Mouse (Mus musculus): ENCODE results near the gene 1700011L22Rik. TPM values are rescaled to one million over a fixed set of nuclear protein-coding genes. Genes with fewer than 3 reads are reported as not detected.
A peak's percentile ranks its signal among the peaks of the same experiment; 100 is the strongest.

1700011L22Rik gene
- polyA plus RNA-seq, 1 experiment from 2014 or later, result not detected

DNA sequence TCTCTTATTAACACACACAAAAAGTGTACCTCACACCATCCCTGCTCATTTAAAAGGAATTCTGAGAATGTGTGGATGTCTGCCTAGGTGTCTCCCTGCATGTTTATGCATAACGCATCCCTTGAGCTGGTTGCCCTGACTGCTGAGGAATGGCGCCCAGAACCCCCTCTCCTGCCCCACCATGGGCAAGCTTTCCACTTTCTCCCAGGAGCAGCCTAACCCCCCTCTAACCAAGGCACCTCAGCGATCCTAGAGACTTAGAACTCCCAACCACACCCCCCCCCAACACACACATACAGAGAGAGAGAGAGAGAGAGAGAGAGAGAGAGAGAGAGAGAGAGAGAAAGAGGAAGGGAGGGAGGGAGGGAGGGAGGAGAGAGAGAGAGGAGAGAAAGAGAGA lies 40.2 kb downstream of the 1700011L22Rik start:
- no peaks in the 10 kb centered on the region for H3K36me3 ChIP-seq (ENCODE audit: control insufficient read depth, insufficient read depth, low read length)
- no peak overlapping the region for H3K27ac ChIP-seq (ENCODE audit: low read depth, low read length)
- no peak overlapping the region for H3K4me3 ChIP-seq (ENCODE audit: low read depth, low read length)
- no peaks in the 10 kb centered on the region for H3K9me3 ChIP-seq (replicated peaks; ENCODE audit: control insufficient read depth, low read length)
- H3K9ac ChIP-seq (ENCODE audit: low read length), result no peak overlapping the region
- ATAC-seq, result no peak
- 48% methylated on average over 3 of the region's 3 CpGs for WGBS
- H3K4me1 ChIP-seq (ENCODE audit: control insufficient read depth, insufficient read depth, low read length), result peaks cover 26% of the 10 kb centered on the region
- no peak overlapping the region for H3K4me2 ChIP-seq (ENCODE audit: low read length)
- DNase-seq (ENCODE audit: low spot score), result no peak
- H3K27me3 ChIP-seq (replicated peaks; ENCODE audit: control insufficient read depth, insufficient read depth, low read length), result no peaks in the 10 kb centered on the region

DNA sequence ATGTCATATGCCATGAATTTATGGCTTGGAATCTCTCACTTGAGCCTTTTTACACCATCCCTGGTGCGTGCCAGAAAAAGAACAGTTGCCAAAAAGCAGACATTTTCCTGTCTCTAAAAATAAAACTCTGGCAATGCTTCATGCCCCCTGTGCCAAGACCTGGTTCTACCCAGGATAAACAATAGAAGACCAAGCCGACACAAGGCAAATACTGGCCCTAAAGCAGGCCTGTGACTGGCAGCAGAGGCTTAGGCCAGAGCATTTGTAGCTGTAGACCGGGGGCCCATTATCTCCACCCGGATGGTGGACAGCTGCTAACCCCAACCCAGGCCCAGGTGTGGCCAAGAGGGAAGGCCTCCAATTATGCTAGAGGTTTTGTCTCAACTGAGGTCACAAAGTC lies 41.5 kb downstream of the 1700011L22Rik start:
- H3K9me3 ChIP-seq (replicated peaks; ENCODE audit: control insufficient read depth, low read length), result no peaks in the 10 kb centered on the region
- DNase-seq (ENCODE audit: low spot score), result peak; percentile 56
- 64% methylated on average over 4 of the region's 4 CpGs for WGBS
- no peak overlapping the region; the same call in 1 of the 2 replicates for H3K27ac ChIP-seq (ENCODE audit: low read depth, low read length)
- H3K36me3 ChIP-seq (ENCODE audit: control insufficient read depth, insufficient read depth, low read length), result no peaks in the 10 kb centered on the region
- no peak overlapping the region for H3K4me2 ChIP-seq (ENCODE audit: low read length)
- H3K27me3 ChIP-seq (replicated peaks; ENCODE audit: control insufficient read depth, insufficient read depth, low read length), result no peaks in the 10 kb centered on the region
- H3K9ac ChIP-seq (ENCODE audit: low read length), result no peak overlapping the region
- H3K4me1 ChIP-seq (ENCODE audit: control insufficient read depth, insufficient read depth, low read length), result peaks cover 26% of the 10 kb centered on the region
- H3K4me3 ChIP-seq (ENCODE audit: low read depth, low read length), result no peak overlapping the region
- no peak for ATAC-seq

DNA sequence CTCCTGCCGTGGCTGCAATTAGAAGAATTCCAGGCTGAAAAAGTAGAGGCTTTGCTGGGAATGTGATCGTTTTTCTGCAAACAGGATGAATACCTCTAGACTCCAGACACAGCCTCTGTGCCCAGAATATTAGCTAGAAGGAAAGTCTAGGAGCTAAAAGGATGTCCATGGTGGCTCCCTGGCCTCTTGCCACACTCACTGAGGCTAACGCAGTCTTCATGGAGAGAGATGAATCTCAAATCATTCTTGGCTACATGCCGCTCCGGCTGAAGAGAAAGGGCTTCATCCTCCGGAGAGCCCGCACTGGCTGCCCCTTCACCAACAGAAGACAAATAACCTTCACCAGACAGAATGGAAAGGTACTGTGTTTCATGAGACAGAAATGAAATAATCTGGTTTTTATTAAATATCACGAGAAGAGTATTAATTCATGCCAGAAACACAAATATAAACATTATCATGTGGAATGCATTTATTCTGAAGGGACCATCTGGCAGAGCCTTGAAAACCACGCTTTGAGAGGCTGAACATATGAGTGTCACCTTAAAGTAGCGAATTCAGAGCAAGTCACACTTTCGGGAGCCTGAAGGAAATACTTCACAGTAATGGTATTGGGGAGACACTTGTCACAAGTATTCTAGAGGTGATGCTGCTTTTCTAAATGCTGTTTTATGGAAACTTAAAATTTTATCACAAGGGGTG lies 46.8 kb downstream of the 1700011L22Rik start:
- Histone ChIP-seq H3K36me3 (ENCODE audit: control insufficient read depth, insufficient read depth, low read length) (no peaks in the 10 kb centered on the region), H3K4me3 (ENCODE audit: low read depth, low read length) (no peak overlapping the region), H3K4me1 (ENCODE audit: control insufficient read depth, insufficient read depth, low read length) (peaks cover 3% of the 10 kb centered on the region; the same call in 1 of the 2 replicates), H3K4me2 (ENCODE audit: low read length) (no peak overlapping the region), H3K9me3 (replicated peaks; ENCODE audit: control insufficient read depth, low read length) (no peaks in the 10 kb centered on the region), H3K9ac (ENCODE audit: low read length) (no peak overlapping the region), H3K27me3 (replicated peaks; ENCODE audit: control insufficient read depth, insufficient read depth, low read length) (no peaks in the 10 kb centered on the region), H3K27ac (ENCODE audit: low read depth, low read length) (no peak overlapping the region)
- peak; percentile 48 for DNase-seq (ENCODE audit: low spot score)
- WGBS, result 62% methylated on average over 11 of the region's 11 CpGs
- ATAC-seq, result peak; percentile 45; the same call in 1 of the 2 replicates

DNA sequence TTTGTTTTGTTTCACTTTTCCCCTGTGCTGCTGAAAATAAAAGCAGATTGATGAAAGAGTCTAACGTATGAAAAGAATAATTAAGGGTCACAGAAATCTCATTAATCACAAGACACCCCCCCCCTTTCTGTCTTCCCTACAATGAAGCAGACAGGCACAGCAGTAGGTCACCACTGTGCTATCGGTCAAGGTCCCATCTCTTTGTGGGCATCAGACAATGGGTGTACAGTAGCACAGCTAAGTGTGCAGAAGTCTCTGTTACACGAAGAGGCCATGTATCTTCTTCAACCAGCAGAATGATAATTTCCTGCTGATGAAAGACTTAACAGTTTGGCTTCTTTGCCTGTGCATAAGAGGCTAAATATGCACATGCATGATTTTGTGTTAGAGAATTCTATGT lies 49.7 kb downstream of the 1700011L22Rik start:
- no peak overlapping the region for H3K4me2 ChIP-seq (ENCODE audit: low read length)
- H3K4me3 ChIP-seq (ENCODE audit: low read depth, low read length), result no peak overlapping the region
- no peaks in the 10 kb centered on the region for H3K27me3 ChIP-seq (replicated peaks; ENCODE audit: control insufficient read depth, insufficient read depth, low read length)
- H3K27ac ChIP-seq (ENCODE audit: low read depth, low read length), result no peak overlapping the region
- WGBS, result 45% methylated on average over 3 of the region's 3 CpGs
- ATAC-seq (no peak), DNase-seq (ENCODE audit: low spot score) (no peak)
- no peaks in the 10 kb centered on the region for H3K36me3 ChIP-seq (ENCODE audit: control insufficient read depth, insufficient read depth, low read length)
- no peak overlapping the region for H3K9ac ChIP-seq (ENCODE audit: low read length)
- H3K4me1 ChIP-seq (ENCODE audit: control insufficient read depth, insufficient read depth, low read length), result 0 out of 2 replicates have a peak, but pooled peaks cover 2% of the 10 kb centered on the region
- H3K9me3 ChIP-seq (replicated peaks; ENCODE audit: control insufficient read depth, low read length), result no peaks in the 10 kb centered on the region

DNA sequence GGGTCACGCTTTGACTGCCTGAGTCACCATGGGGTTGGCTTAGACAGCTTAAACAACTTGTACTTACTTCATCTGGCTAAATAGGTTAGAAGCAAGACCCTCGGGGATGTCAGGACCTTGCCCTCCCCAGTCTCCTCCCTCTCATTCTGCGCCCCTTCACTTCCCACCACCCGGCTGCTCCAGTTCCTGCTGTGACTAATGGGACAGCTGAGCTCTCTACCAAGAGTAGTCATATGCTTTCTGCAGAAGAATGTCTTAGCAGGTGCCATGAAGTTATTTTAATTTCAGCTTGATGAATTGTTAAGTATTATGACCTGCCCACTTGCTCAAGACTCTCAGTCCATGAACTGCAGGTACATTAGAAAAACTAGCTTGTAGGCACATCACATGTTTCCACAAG lies 51.9 kb downstream of the 1700011L22Rik start:
- H3K27ac ChIP-seq (ENCODE audit: low read depth, low read length), result no peak overlapping the region
- H3K4me2 ChIP-seq (ENCODE audit: low read length), result no peak overlapping the region
- no peak for ATAC-seq
- H3K27me3 ChIP-seq (replicated peaks; ENCODE audit: control insufficient read depth, insufficient read depth, low read length), result no peaks in the 10 kb centered on the region
- DNase-seq (ENCODE audit: low spot score), result no peak
- H3K4me3 ChIP-seq (ENCODE audit: low read depth, low read length), result no peak overlapping the region
- 85% methylated on average over 4 of the region's 4 CpGs for WGBS
- H3K4me1 ChIP-seq (ENCODE audit: control insufficient read depth, insufficient read depth, low read length), result 0 out of 2 replicates have a peak, but pooled peaks cover 2% of the 10 kb centered on the region
- H3K36me3 ChIP-seq (ENCODE audit: control insufficient read depth, insufficient read depth, low read length), result peaks cover 4% of the 10 kb centered on the region; the same call in 1 of the 2 replicates
- H3K9ac ChIP-seq (ENCODE audit: low read length), result no peak overlapping the region
- H3K9me3 ChIP-seq (replicated peaks; ENCODE audit: control insufficient read depth, low read length), result no peaks in the 10 kb centered on the region

DNA sequence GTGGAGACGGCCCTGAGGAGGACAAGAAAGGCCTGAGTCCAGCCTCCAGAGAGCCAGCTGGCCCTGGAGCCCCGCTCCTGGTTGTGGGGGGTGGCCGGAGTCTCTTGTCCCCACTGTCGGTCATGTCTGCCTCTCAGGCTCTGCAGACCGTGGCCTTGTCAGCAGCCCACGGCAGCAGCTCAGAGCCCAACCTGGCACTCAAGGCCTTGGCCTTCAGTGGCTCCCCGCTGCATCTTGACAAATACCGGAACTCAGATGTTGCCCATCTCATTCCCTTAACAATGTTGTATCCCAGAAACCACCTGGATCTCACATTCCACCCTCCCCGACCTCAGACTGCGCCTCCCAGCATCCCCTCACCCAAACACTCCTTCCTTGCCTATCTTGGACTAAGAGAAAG lies 58.3 kb downstream of the 1700011L22Rik start:
- H3K4me3 ChIP-seq (ENCODE audit: low read depth, low read length), result no peak overlapping the region

DNA sequence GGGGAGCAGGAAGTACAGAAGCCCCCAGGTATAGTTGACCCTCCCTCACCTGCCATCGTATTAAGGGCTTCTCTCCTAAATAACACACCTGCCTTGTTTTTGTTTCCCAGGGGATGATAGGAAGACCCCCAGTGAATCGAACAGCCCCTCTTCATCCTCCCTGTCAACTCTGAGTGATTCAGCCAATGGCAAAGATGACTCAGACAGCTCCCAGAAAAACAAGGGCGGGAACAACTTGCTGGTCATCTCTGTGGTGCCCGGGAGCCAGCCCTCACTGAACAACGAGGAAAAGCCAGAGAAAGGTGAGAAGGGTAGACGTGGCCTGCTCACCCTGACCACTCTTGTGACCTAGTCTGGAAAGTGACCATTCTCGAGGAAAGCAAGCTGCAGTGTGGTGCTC lies 62.9 kb downstream of the 1700011L22Rik start:
- H3K9ac ChIP-seq (ENCODE audit: low read length), result no peak overlapping the region
- 88% methylated on average over 7 of the region's 7 CpGs for WGBS
- no peak overlapping the region for H3K4me3 ChIP-seq (ENCODE audit: low read depth, low read length)
- ATAC-seq (no peak), DNase-seq (ENCODE audit: low spot score) (no peak)
- H3K4me1 ChIP-seq (ENCODE audit: control insufficient read depth, insufficient read depth, low read length), result no peaks in the 10 kb centered on the region
- no peak overlapping the region for H3K4me2 ChIP-seq (ENCODE audit: low read length)
- no peaks in the 10 kb centered on the region for H3K9me3 ChIP-seq (replicated peaks; ENCODE audit: control insufficient read depth, low read length)
- no peak overlapping the region for H3K27ac ChIP-seq (ENCODE audit: low read depth, low read length)
- no peaks in the 10 kb centered on the region for H3K27me3 ChIP-seq (replicated peaks; ENCODE audit: control insufficient read depth, insufficient read depth, low read length)
- peaks cover 79% of the 10 kb centered on the region for H3K36me3 ChIP-seq (ENCODE audit: control insufficient read depth, insufficient read depth, low read length)

More for the DNA sequence above, 58.3 kb downstream of the 1700011L22Rik start:
- H3K27ac ChIP-seq (ENCODE audit: low read depth, low read length), result no peak overlapping the region
- 95% methylated on average over 10 of the region's 10 CpGs for WGBS
- H3K4me1 ChIP-seq (ENCODE audit: control insufficient read depth, insufficient read depth, low read length), result no peaks in the 10 kb centered on the region
- H3K27me3 ChIP-seq (replicated peaks; ENCODE audit: control insufficient read depth, insufficient read depth, low read length), result no peaks in the 10 kb centered on the region
- DNase-seq (ENCODE audit: low spot score), result no peak
- no peak overlapping the region for H3K9ac ChIP-seq (ENCODE audit: low read length)
- H3K36me3 ChIP-seq (ENCODE audit: control insufficient read depth, insufficient read depth, low read length), result peaks cover 58% of the 10 kb centered on the region
- H3K9me3 ChIP-seq (replicated peaks; ENCODE audit: control insufficient read depth, low read length), result no peaks in the 10 kb centered on the region
- H3K4me2 ChIP-seq (ENCODE audit: low read length), result no peak overlapping the region
- ATAC-seq, result no peak

DNA sequence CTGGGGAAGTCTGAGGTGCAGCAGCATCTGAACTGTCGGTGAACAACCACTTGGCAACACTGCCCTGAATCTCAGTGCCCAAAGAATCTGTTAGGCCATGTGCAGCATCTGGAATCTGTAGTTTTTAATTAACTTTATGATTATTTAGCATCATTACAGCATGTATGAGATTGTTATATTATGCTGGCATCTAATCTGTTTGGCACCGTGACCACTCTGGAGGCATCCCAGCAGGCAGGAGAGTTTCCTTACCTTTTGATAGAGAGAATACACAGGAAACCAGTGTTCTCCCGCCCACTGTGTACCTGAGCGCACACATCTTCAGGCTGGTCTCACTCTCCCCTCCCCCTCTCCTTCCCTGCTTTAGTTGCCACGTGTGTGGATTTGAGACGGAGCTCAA lies 68.7 kb downstream of the 1700011L22Rik start:
- no peaks in the 10 kb centered on the region for H3K27me3 ChIP-seq (replicated peaks; ENCODE audit: control insufficient read depth, insufficient read depth, low read length)
- H3K4me3 ChIP-seq (ENCODE audit: low read depth, low read length), result no peak overlapping the region
- no peak for DNase-seq (ENCODE audit: low spot score)
- 93% methylated on average over 6 of the region's 6 CpGs for WGBS
- peaks cover 72% of the 10 kb centered on the region for H3K36me3 ChIP-seq (ENCODE audit: control insufficient read depth, insufficient read depth, low read length)
- no peak overlapping the region for H3K27ac ChIP-seq (ENCODE audit: low read depth, low read length)
- no peaks in the 10 kb centered on the region for H3K9me3 ChIP-seq (replicated peaks; ENCODE audit: control insufficient read depth, low read length)
- no peaks in the 10 kb centered on the region for H3K4me1 ChIP-seq (ENCODE audit: control insufficient read depth, insufficient read depth, low read length)
- no peak for ATAC-seq
- no peak overlapping the region for H3K9ac ChIP-seq (ENCODE audit: low read length)
- no peak overlapping the region for H3K4me2 ChIP-seq (ENCODE audit: low read length)

DNA sequence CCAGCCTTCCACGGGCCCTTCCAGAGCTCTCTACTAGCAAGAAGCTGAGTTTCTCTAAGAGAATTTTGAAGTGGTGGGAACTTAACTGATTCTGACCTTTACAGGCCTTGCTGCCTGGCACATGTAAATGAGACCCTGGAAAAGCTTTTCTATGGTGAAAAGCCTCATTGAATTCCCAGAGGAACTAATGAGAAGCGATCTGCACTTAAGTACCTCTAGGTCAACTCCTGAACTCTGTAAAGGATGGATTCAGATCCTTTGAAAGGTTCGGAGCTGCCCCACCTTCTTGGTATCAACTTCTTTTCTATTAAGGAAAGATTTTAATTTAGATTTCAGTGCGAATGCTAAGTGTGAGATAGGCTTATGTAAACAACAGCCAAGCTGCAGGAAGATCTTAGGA lies 72.4 kb downstream of the 1700011L22Rik start:
- no peaks in the 10 kb centered on the region for H3K27me3 ChIP-seq (replicated peaks; ENCODE audit: control insufficient read depth, insufficient read depth, low read length)
- H3K27ac ChIP-seq (ENCODE audit: low read depth, low read length), result no peak overlapping the region
- peaks cover 47% of the 10 kb centered on the region for H3K36me3 ChIP-seq (ENCODE audit: control insufficient read depth, insufficient read depth, low read length)
- no peak overlapping the region for H3K9ac ChIP-seq (ENCODE audit: low read length)
- DNase-seq (ENCODE audit: low spot score) (no peak), ATAC-seq (no peak)
- no peaks in the 10 kb centered on the region for H3K9me3 ChIP-seq (replicated peaks; ENCODE audit: control insufficient read depth, low read length)
- H3K4me1 ChIP-seq (ENCODE audit: control insufficient read depth, insufficient read depth, low read length), result no peaks in the 10 kb centered on the region
- 47% methylated on average over 4 of the region's 4 CpGs for WGBS
- no peak overlapping the region for H3K4me2 ChIP-seq (ENCODE audit: low read length)
- no peak overlapping the region for H3K4me3 ChIP-seq (ENCODE audit: low read depth, low read length)

All from forebrain, embryonic 14.5 days (tissue).